ENCODE assay signal across 25 mouse cellular contexts in the genomic region with DNA sequence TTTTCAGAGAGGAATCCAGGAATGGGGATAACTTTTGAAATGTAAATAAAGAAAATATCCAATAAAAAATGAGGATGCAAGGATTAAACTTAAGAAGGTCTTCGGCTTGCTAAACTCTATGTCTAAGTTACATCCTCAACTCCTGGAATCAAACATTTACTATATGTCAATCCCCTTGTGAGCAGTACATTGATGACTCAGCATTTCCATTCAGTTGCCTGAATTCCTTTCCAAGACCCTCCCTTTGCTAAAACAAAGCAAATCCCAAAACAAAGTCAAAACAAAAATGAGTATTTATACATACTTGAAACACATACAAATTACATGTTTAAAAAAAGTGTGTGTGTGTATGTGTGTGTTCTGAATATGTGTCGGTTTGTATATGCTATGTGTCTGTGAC.
"Had no signal": no experiment of that assay in that cellular context is flagged by ENCODE, and none has a peak within 500 bp of the region (broad histone marks: within the 10 kb centered on the region; RNA-seq: fewer than 3 reads in every experiment).

No protein-coding gene starts in this region.

- H3K27me3 ChIP-seq: embryonic facial prominence, embryonic 12.5 days; embryonic facial prominence, embryonic 13.5 days; embryonic facial prominence, embryonic 15.5 days; forebrain, embryonic 12.5 days; forebrain, embryonic 13.5 days; forebrain, embryonic 15.5 days had no signal

- H3K9me3 ChIP-seq: embryonic facial prominence, embryonic 10.5 days; embryonic facial prominence, embryonic 12.5 days; embryonic facial prominence, embryonic 13.5 days; embryonic facial prominence, embryonic 15.5 days; forebrain, embryonic 10.5 days; forebrain, embryonic 12.5 days; forebrain, embryonic 13.5 days; forebrain, embryonic 15.5 days; heart, embryonic 10.5 days had no signal

- H3K4me1 ChIP-seq: embryonic facial prominence, embryonic 10.5 days; embryonic facial prominence, embryonic 12.5 days; embryonic facial prominence, embryonic 13.5 days; embryonic facial prominence, embryonic 15.5 days; forebrain, embryonic 10.5 days; forebrain, embryonic 12.5 days; forebrain, embryonic 13.5 days; forebrain, embryonic 15.5 days; heart, embryonic 10.5 days had no signal

- DNase-seq: cerebellum, adult 9-11 months; cerebellum, postnatal 10 days; cerebellum, postnatal 14 days; cerebellum, postnatal 25 days; cerebellum, postnatal 36 days; embryo, embryonic 11 days; forebrain, postnatal 0 days; gastrocnemius, adult 2 months; gastrocnemius, postnatal 10 days; gastrocnemius, postnatal 14 days; gastrocnemius, postnatal 25 days; gastrocnemius, postnatal 36 days; heart, adult 11 months; heart, adult 18-20 months; heart, adult 2 months had no signal

- H3K4me3 ChIP-seq: embryonic facial prominence, embryonic 10.5 days; embryonic facial prominence, embryonic 12.5 days; embryonic facial prominence, embryonic 13.5 days; embryonic facial prominence, embryonic 15.5 days; erythroblast, embryonic 14.5 days; forebrain, embryonic 10.5 days; forebrain, embryonic 12.5 days; forebrain, embryonic 13.5 days; forebrain, embryonic 15.5 days; gastrocnemius, adult 2 months; heart, adult 2 months; heart, embryonic 10.5 days had no signal

- H3K27ac ChIP-seq: embryonic facial prominence, embryonic 10.5 days; embryonic facial prominence, embryonic 12.5 days; embryonic facial prominence, embryonic 13.5 days; embryonic facial prominence, embryonic 15.5 days; forebrain, embryonic 10.5 days; forebrain, embryonic 12.5 days; forebrain, embryonic 13.5 days; forebrain, embryonic 15.5 days; gastrocnemius, adult 2 months; heart, adult 2 months; heart, embryonic 10.5 days had no signal

- H3K4me2 ChIP-seq: embryonic facial prominence, embryonic 12.5 days; embryonic facial prominence, embryonic 13.5 days; embryonic facial prominence, embryonic 15.5 days; forebrain, embryonic 12.5 days; forebrain, embryonic 13.5 days; forebrain, embryonic 15.5 days had no signal

- H3K36me3 ChIP-seq: embryonic facial prominence, embryonic 10.5 days; embryonic facial prominence, embryonic 12.5 days; embryonic facial prominence, embryonic 13.5 days; embryonic facial prominence, embryonic 15.5 days; forebrain, embryonic 10.5 days; forebrain, embryonic 12.5 days; forebrain, embryonic 15.5 days; heart, embryonic 10.5 days had no signal

- H3K9ac ChIP-seq: embryonic facial prominence, embryonic 12.5 days; embryonic facial prominence, embryonic 13.5 days; embryonic facial prominence, embryonic 15.5 days; forebrain, embryonic 12.5 days; forebrain, embryonic 13.5 days; forebrain, embryonic 15.5 days; forebrain, postnatal 0 days had no signal
